Mouse (Mus musculus) intestine, postnatal 0 days (tissue): ENCODE measurements around the gene Alg14. TPM values are rescaled to one million over a fixed set of nuclear protein-coding genes. Genes with fewer than 3 reads are reported as not detected.

ENCODE experiments used
- ATAC-seq: fragments of 200-750 bp; cut with Nextera tagmentation; 2 replicates; pipeline ENCODE4 v1.8.0; 2017; ENCODE audit warnings: mild to moderate bottlenecking, moderate TSS enrichment, moderate library complexity
- H3K27ac ChIP-seq: fragments of 300-500 bp; sonication (generic); 2 replicates; pipeline ENCODE4 v1.5.1; 2014; ENCODE audit warnings: mild to moderate bottlenecking, low read depth, low read length, moderate library complexity
- H3K27me3 ChIP-seq: fragments of 300-500 bp; sonication (generic); replicated peaks from 2 replicates; pipeline ENCODE4 v1.6.1; 2014; ENCODE audit warnings: low read length, mixed read lengths; ENCODE audit not compliant: control insufficient read depth, insufficient read depth
- H3K36me3 ChIP-seq: fragments of 300-500 bp; sonication (generic); 2 replicates; pipeline ENCODE4 v1.6.1; 2014; ENCODE audit warnings: mild to moderate bottlenecking, moderate library complexity; ENCODE audit not compliant: control insufficient read depth, insufficient read depth
- H3K4me1 ChIP-seq: fragments of 300-500 bp; sonication (generic); replicated peaks from 2 replicates; pipeline ENCODE4 v1.6.1; 2014; ENCODE audit warnings: antibody characterized with exemption, low read length, mixed read lengths; ENCODE audit not compliant: control insufficient read depth, insufficient read depth
- H3K4me2 ChIP-seq: fragments of 300-500 bp; sonication (generic); replicated peaks from 2 replicates; pipeline ENCODE4 v1.6.1; 2014; ENCODE audit warnings: low read depth, mild to moderate bottlenecking, moderate library complexity
- H3K4me3 ChIP-seq: fragments of 300-500 bp; sonication (generic); 2 replicates; pipeline ENCODE4 v1.5.1; 2014; ENCODE audit warnings: low read depth, low read length
- H3K9ac ChIP-seq: fragments of 300-500 bp; sonication (generic); 2 replicates; pipeline ENCODE4 v1.6.1; 2014; ENCODE audit warnings: mild to moderate bottlenecking, low read depth, low read length
- H3K9me3 ChIP-seq: fragments of 300-500 bp; sonication (generic); 2 replicates; pipeline ENCODE4 v1.6.1; 2016; ENCODE audit warnings: mixed run types; ENCODE audit not compliant: control insufficient read depth
- CTCF ChIP-seq: sonication (generic); IDR thresholded peaks from 2 replicates; pipeline ENCODE4 v1.5.1; 2016; ENCODE audit warnings: low read depth, mild to moderate bottlenecking, control low read depth, antibody characterized with exemption, moderate library complexity
- WGBS: fragments of 180-500 bp; shearing (Covaris S2); extraction: QIAGEN DNeasy Blood & Tissue Kit; methylation state at CpG from one replicate; pipeline ENCODE4 v1.1.7; 2014; 5-methylcytosine and 5-hydroxymethylcytosine counted together
- polyA plus RNA-seq: library from polyadenylated mRNA; unstranded; fragments of >200 nt; fragmentation: Nextera tagmentation; extraction: Ambion mirVana; gene quantifications from 2 replicates; pipeline ENCODE4 v1.2.1, GENCODE M21; 2015

Gene Alg14
- polyA plus RNA-seq, 1 experiment from 2014 or later: 26.1 TPM

DNA sequence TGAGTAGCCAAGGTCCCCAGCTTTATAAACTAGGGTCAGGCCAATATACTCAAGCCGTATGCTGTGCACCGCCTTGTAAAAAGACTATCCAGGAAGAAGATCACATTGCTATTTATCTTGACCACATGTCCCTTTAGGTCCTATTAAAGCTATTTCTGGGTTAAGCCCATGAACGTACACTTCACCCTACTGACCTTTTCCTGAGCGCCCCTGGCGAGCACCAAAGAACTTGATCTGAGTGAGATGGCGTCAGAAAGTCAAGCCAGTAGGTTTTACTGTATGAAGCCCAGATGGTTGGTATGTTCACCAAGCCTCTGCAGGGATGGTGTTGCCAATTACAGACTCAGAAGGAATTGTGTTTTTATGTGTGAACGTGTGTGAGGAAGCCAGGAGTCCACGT lies 35.4 kb upstream of the Alg14 start:
- Histone ChIP-seq H3K27ac (no peak overlapping the region), H3K4me1 (no peaks in the 10 kb centered on the region), H3K36me3 (no peaks in the 10 kb centered on the region), H3K4me2 (no peak overlapping the region), H3K9me3 (no peaks in the 10 kb centered on the region), H3K4me3 (no peak overlapping the region), H3K9ac (no peak overlapping the region), H3K27me3 (no peaks in the 10 kb centered on the region)
- WGBS: 91% methylated on average over 8 of the region's 8 CpGs
- no peak for TF ChIP-seq CTCF
- no peak for ATAC-seq

DNA sequence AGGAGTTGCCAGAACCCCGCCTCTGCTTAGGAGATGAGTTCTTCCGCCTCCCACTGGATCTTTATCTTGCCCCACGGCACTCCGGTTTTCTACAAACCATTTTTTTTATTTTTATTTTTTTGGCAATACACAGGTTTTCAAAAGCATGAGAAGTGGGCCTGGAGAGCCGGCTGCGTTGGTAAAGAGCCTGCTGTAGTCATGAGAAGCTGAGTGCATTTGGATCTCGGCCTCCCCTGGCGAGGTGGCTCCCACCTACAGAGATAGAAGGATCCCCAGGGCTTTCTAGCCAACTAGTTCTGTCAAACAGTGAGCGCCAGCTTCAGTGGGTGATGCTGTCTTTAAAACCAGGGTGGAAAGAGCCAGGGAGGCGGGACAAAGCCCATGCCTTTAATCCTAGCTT lies 34.2 kb upstream of the Alg14 start:
- WGBS: 91% methylated on average over 10 of the region's 10 CpGs
- H3K9ac ChIP-seq: no peak overlapping the region
- no peak for TF ChIP-seq CTCF
- no peaks in the 10 kb centered on the region for H3K27me3 ChIP-seq
- no peaks in the 10 kb centered on the region for H3K36me3 ChIP-seq
- H3K4me3 ChIP-seq: no peak overlapping the region
- no peak overlapping the region for H3K27ac ChIP-seq
- no peak for ATAC-seq
- no peak overlapping the region for H3K4me2 ChIP-seq
- 0 out of 2 replicates have a peak, but pooled peaks cover 5% of the 10 kb centered on the region for H3K4me1 ChIP-seq
- no peaks in the 10 kb centered on the region for H3K9me3 ChIP-seq

DNA sequence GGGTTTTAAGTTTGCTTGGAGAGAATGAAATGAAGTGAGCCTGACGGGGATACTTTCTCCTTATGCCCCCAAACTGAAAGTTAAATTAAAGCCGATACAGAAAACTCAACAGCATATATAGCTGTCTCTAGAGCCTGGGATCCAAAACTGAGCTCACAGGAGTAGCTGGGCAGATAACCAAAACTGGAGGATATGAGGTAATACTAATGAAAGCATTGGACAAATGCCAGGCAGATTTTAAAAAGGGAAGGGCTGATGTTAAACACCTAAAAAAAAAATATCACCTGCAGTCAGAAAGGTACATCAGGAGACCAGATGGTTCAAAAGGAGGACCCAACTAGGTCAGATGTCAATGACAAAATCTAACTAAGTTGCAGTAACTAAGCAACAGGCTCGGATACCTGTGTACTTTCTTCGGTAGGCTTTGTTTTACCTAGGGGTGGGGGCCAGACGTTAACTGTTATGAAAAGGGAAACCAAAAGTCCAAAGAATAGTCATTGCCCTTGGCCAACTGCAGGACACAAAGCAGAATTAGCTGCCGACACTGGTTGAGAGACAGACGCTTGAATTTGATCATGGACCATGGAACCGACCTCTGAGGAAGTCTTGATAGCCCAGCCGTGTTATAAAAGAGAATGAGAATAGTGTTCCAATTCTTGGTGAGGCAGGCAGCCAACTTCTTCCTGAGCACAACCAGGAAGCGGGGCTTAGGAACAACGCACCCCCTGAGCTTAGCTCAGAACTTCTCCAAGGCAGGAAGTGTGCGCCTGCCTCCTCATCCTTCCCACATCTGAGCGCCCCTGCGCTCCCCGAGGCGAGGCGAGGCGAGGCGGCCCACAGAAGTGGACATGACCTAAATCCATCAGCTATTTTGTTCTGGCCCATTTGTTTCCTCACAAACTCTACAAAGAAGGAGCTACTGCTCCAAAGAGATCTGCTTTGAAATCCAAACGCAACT lies 32.8 kb upstream of the Alg14 start:
- no peak for TF ChIP-seq CTCF
- H3K36me3 ChIP-seq: no peaks in the 10 kb centered on the region
- H3K4me3 ChIP-seq: no peak overlapping the region
- 62% methylated on average over 20 of the region's 20 CpGs for WGBS
- no peak overlapping the region for H3K27ac ChIP-seq
- H3K4me1 ChIP-seq: 0 out of 2 replicates have a peak, but pooled peaks cover 5% of the 10 kb centered on the region
- H3K4me2 ChIP-seq: no peak overlapping the region
- H3K9ac ChIP-seq: no peak overlapping the region
- ATAC-seq: no peak
- H3K27me3 ChIP-seq: no peaks in the 10 kb centered on the region
- no peaks in the 10 kb centered on the region for H3K9me3 ChIP-seq

DNA sequence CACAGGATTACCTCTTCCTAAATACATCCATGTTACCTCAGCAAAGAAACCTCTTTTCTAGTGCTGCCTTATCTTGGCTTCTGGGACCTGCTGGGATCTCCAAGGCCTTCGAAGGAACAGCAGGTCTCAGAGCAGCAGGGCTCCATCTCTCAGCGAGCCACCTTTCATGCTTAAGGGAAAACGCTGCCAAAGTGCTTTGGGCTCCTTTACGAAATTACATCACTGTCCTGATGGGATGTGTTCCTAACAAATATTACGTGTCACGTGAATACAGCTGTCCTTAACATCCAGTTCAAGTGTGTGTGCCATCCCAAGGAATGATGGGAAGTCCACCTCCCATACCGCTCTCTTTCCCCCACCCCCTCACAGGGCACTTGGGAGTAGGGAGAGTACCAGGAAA lies 31.5 kb upstream of the Alg14 start:
- H3K27ac ChIP-seq: no peak overlapping the region
- WGBS: 87% methylated on average over 7 of the region's 7 CpGs
- no peak for ATAC-seq
- H3K9me3 ChIP-seq: no peaks in the 10 kb centered on the region
- H3K4me2 ChIP-seq: no peak overlapping the region
- TF ChIP-seq CTCF: no peak
- H3K36me3 ChIP-seq: no peaks in the 10 kb centered on the region
- H3K4me3 ChIP-seq: no peak overlapping the region
- H3K9ac ChIP-seq: no peak overlapping the region
- H3K27me3 ChIP-seq: no peaks in the 10 kb centered on the region
- H3K4me1 ChIP-seq: 0 out of 2 replicates have a peak, but pooled peaks cover 5% of the 10 kb centered on the region

DNA sequence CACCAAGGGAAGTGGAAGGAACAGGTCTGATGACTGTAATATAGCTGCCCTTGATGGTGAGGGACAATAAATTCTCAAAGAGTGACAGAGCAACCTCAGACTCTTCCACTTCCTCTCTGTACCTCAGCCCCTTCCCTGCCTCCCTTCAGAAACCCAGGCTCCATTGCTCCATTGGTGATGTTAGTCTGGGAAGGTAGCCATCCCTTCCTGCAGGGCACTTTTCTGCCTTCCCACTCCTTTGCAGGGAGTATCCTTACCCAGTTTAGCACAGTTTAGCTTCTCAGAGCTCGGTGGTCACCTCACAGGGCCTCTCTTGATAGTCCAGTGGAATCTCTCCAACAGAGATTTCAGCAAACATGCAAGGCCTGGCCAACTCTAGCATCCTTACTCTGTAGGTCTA lies 30.7 kb upstream of the Alg14 start:
- Histone ChIP-seq H3K9me3 (no peaks in the 10 kb centered on the region), H3K4me1 (0 out of 2 replicates have a peak, but pooled peaks cover 5% of the 10 kb centered on the region), H3K27ac (no peak overlapping the region), H3K4me2 (no peak overlapping the region), H3K27me3 (no peaks in the 10 kb centered on the region), H3K9ac (no peak overlapping the region), H3K4me3 (no peak overlapping the region), H3K36me3 (no peaks in the 10 kb centered on the region)
- TF ChIP-seq CTCF: no peak
- ATAC-seq: no peak
- WGBS: 86% methylated on average over 1 of the region's 1 CpGs

- no peak for TF ChIP-seq CTCF
- H3K4me1 ChIP-seq: 0 out of 2 replicates have a peak, but pooled peaks cover 5% of the 10 kb centered on the region
- H3K36me3 ChIP-seq: no peaks in the 10 kb centered on the region
- H3K4me3 ChIP-seq: no peak overlapping the region
- WGBS: 87% methylated on average over 7 of the region's 7 CpGs
- H3K9ac ChIP-seq: no peak overlapping the region
- H3K9me3 ChIP-seq: no peaks in the 10 kb centered on the region
- H3K27me3 ChIP-seq: no peaks in the 10 kb centered on the region
- ATAC-seq: no peak
- no peak overlapping the region for H3K27ac ChIP-seq
- no peak overlapping the region for H3K4me2 ChIP-seq
Observed at GRCm38 (mm10) chr3:121261251-121261650, 30.3 kb upstream of the Alg14 start.
